Mouse (Mus musculus) olfactory bulb, adult 2 months (tissue): ENCODE measurements around the gene Ocel1.

Source experiments
- CTCF ChIP-seq: fragments of 200-500 bp; IDR thresholded peaks from 2 replicates; pipeline ENCODE4 v1.5.1; 2012; ENCODE audit warnings: low read depth, mild to moderate bottlenecking, low read length, moderate library complexity; ENCODE audit not compliant: insufficient read depth
- POLR2A ChIP-seq: fragments of 200-500 bp; IDR thresholded peaks from 2 replicates; pipeline ENCODE4 v1.6.1; 2012; ENCODE audit warnings: mild to moderate bottlenecking, low read depth, low read length, moderate library complexity; ENCODE audit not compliant: insufficient read depth

DNA sequence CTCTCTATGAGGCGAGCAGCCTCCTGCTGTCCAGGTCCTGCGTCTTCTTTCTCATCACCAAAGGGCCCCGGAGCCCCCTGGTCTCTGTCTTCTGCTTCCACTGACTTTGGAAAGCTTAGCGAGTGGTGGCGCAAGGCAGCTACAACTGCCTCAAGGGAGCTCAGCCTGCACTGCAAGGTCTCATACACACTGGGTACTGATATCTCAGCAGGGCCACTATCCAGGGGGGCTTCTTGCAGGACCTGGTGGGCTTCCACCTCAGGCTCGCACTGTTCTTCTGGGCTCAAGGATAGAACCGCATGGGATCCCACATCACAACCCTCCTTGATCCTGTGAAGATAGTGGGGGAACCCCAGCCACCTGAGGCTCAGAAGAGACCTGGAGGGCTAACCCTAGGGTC, 23.4 kb downstream of the Ocel1 start:
- TF ChIP-seq CTCF (no peak), POLR2A (no peak)
